Mouse (Mus musculus) liver, embryonic 14.5 days (tissue): ENCODE data around the gene Cnksr3.

Experiments
- CTCF ChIP-seq: IDR thresholded peaks from 2 replicates; pipeline ENCODE4 v1.5.1; 2016; ENCODE audit warnings: antibody characterized with exemption, low read depth, control low read depth
- EP300 ChIP-seq: IDR thresholded peaks from 2 replicates; pipeline ENCODE4 v1.6.1; 2016; ENCODE audit warnings: antibody characterized with exemption, low read depth

GRCm38 (mm10) chr10:7234601-7235000 lies 22.6 kb upstream of the Cnksr3 start:
- no peak for TF ChIP-seq CTCF
- TF ChIP-seq EP300: no peak
